Mouse (Mus musculus): ENCODE measurements around the gene Notch1. TPM values are rescaled to one million over a fixed set of nuclear protein-coding genes. Genes with fewer than 3 reads are reported as not detected.

Gene Notch1
- total RNA-seq, 2 experiments from 2014 or later = 6.1 to 10.0 TPM

DNA sequence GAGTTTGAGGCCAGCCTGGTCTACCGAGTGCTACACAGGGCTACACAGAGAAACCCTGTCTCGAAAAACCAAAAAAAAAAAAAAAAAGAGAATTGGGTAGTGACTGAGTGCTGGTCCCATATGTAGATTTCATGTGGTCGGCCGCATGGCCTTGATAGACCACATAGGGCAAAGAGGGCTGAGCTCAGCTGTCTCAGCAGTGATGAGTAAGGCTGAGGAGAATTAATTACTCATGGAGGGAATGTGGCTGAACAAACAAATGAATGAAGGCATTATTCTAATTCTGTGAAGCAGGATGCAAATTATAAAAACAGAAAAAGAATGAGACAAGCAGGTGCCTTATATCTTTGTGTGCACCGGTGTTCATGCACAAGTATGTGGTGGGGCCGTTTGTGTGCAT, 15.4 kb upstream of the Notch1 start:
- no peak for DNase-seq (ENCODE audit: low spot score)

GRCm38 (mm10) chr2:26529881-26530280, 13.4 kb upstream of the Notch1 start:
- DNase-seq (ENCODE audit: low spot score) = no peak

GRCm38 (mm10) chr2:26529221-26529805, 12.8 kb upstream of the Notch1 start:
- no peak for DNase-seq (ENCODE audit: low spot score)

DNA sequence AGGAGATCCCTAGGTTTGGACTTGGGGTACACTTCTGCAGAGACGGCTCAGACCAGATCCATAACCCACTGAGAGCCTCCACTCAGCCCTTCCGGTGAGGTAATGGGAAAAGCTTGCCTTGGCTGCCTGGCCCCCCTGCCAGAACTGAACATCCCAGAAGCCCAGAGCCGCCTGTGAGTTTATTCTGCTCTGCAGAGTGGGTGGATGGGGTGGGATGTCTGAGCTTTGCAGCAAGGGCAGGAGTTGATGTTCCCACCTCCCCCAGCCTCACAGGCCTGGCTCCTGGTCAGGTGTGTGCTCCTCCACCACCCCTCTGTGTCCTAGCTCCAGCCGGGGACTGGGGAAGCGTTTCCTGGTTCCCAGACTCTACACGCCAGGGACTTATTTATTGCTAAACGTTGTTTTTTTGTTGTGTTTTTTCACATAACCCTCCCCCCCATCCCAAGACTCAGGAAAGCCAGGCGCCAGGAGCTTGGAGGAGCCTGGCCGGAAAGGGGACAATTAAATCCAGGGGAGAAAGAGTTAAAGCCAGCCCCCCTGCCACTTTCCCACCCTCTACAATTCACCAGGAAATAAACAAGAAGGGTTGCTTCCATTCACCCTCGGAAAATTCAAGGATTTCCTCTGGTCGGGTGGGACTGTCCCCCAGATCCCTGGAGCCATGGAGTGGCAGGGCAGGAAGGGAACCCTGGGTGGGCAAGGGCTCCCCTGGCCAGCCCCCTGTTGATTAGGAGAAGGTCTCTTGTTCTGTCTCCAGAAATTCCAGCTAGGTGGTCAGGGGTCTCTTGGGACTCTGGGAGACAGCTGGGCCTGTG, 10.2 kb upstream of the Notch1 start:
- no peak for DNase-seq (ENCODE audit: low spot score)

DNA sequence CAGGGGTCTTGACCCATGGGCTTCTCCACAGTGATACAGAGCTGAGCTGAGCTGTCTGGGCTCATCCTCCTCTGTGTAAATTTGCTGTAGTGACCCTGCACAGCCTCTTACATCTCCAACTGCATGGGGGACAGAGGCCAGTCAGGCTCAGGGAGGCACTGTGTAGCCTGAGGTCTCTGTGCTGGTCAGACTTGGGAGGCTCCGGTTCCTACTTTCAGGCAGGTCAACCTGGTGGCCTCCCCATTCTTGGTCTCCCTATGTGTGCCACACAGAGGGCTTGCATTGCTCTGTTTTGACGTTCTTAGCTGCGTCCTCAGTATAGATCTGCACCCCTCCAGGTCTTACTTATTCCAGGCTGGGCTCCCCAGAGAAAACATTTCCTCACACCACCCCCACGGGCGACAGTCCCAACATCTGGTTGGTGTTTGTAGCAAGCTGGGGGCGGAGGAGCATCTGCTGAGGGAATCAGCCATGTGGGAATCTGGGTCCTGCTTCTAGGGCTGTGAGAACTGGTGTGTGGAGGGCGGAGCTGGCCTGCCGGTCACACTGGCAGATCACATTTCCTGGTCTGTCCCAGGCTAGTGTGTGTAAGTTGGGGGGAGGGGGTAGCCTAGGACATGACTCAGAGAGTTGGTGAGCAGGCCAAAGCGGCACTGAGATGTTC, 9.0 kb upstream of the Notch1 start:
- DNase-seq (ENCODE audit: low spot score) = peak; percentile 75

GRCm38 (mm10) chr2:26522327-26522726, 5.9 kb upstream of the Notch1 start:
- no peak for DNase-seq (ENCODE audit: low spot score)

- no peak for DNase-seq (ENCODE audit: low spot score)
Measured at GRCm38 (mm10) chr2:26519753-26520152, 3.3 kb upstream of the Notch1 start.

- no peak for DNase-seq (ENCODE audit: low spot score)
Measured at GRCm38 (mm10) chr2:26516987-26517386, 524 bp upstream of the Notch1 start.

GRCm38 (mm10) chr2:26515335-26515734, 1.1 kb downstream of the Notch1 start:
- DNase-seq (ENCODE audit: low spot score) = no peak

DNA sequence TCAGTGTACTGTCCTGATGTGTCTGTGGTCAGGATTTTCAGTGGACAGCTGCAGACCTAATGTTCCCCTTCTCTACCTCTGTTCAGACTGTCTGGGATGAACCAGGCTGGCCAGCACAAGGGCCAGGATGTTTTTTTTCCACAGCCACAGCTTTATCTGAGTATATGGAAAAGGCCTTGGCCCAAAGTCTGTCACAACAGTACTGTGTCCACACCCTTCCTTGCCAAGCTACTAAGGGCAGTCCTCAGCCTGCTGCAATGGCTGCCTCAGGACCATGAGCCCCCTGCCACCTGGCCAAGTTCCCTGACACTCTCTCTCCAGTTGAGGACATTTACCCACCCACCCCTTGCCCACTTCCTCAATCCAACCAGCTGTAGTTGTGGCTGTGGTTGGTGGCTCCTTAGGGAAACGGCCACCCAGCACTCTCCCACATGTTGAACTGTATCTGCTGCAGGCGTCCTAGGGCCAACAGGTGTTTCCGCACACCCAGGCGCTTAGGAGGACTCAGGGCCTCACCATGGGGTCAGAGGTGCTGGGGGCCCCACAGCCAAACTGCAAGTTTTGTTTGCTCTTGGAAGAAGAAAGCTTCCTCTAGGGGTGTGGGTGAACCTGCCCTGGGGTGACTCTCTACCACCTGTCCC, 3.2 kb downstream of the Notch1 start:
- no peak for DNase-seq (ENCODE audit: low spot score)

GRCm38 (mm10) chr2:26508661-26509060, 7.8 kb downstream of the Notch1 start:
- DNase-seq (ENCODE audit: low spot score) = no peak

GRCm38 (mm10) chr2:26507961-26508391, 8.5 kb downstream of the Notch1 start:
- no peak for DNase-seq (ENCODE audit: low spot score)

- peak; percentile 58 for DNase-seq (ENCODE audit: low spot score)
Measured at GRCm38 (mm10) chr2:26507481-26507886, 9.0 kb downstream of the Notch1 start.

- no peak for DNase-seq (ENCODE audit: low spot score)
Measured at GRCm38 (mm10) chr2:26506746-26507280, 9.7 kb downstream of the Notch1 start.

DNA sequence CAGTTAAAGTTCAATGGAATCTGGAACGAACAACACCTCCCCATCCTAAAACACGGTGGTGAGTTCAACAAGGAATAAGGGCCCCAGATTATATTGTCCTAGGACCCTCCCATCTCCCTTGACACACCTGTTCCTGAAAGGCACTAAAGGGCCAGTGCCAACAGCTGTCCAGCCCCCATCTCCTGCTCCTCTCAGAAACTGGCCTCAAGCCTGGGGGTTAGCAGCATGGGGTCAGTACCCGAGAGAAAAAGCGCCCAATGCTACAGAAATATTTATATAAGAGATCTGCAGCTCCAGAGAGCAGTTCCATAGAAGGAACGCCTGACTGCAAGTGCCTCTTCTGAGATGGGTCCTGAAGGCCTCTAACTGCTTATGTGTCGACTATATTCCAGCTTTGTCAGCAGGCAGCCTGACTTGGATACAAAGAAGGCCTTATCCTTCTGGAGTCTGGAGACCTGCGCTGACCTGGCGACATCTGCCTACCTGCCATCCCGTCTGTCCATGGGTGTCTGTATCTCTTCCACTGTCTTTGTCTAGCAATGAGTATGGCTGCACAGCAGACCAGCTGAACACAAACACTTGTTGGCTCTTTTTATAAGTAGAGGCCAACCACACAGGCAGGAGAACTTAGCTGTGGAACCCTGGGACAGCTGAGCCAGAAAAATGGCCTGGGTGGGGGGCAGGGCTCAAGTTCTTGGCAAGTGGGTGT, 11.5 kb downstream of the Notch1 start:
- no peak for DNase-seq (ENCODE audit: low spot score)

GRCm38 (mm10) chr2:26503661-26504575, 12.5 kb downstream of the Notch1 start:
- peak; percentile 45 for DNase-seq (ENCODE audit: low spot score)

- DNase-seq (ENCODE audit: low spot score) = no peak
Measured at GRCm38 (mm10) chr2:26502863-26503631, 13.4 kb downstream of the Notch1 start.

GRCm38 (mm10) chr2:26502299-26502862, 14.1 kb downstream of the Notch1 start:
- DNase-seq (ENCODE audit: low spot score) = no peak

- no peak for DNase-seq (ENCODE audit: low spot score)
Measured at GRCm38 (mm10) chr2:26501651-26502141, 14.8 kb downstream of the Notch1 start.

All from gastrocnemius, adult 18-20 months (tissue).